Mouse (Mus musculus) megakaryocyte, embryonic 14.5 days (primary cell): ENCODE data around the gene Gm7029. TPM values are rescaled to one million over a fixed set of nuclear protein-coding genes. Genes with fewer than 3 reads are reported as not detected.
"Not testable (repeated sequence)": the region's sequence is repeated elsewhere in the genome, so short reads cannot be mapped to it uniquely, and the experiment has no call there.

Experiments
- H3K27me3 ChIP-seq: replicated peaks from 2 replicates; pipeline ENCODE3; 2012; ENCODE audit warnings: inconsistent platforms
- H3K36me3 ChIP-seq: replicated peaks from 2 replicates; pipeline ENCODE3; 2012; ENCODE audit warnings: low read length, inconsistent platforms, mixed read lengths
- H3K4me1 ChIP-seq: 2 replicates; pipeline ENCODE4 v1.6.1; 2012; ENCODE audit warnings: inconsistent platforms
- H3K4me3 ChIP-seq: replicated peaks from 2 replicates; pipeline ENCODE3; 2012; ENCODE audit warnings: moderate library complexity, mild to moderate bottlenecking, inconsistent platforms
- H3K9me3 ChIP-seq: 2 replicates; pipeline ENCODE4 v1.6.1; 2012; ENCODE audit warnings: inconsistent platforms
- FLI1 ChIP-seq: IDR thresholded peaks from 2 replicates; pipeline ENCODE4 v1.6.1; 2012; ENCODE audit warnings: low read length, inconsistent platforms, mixed read lengths
- GATA1 ChIP-seq: IDR thresholded peaks from 3 replicates; pipeline ENCODE4 v1.6.1; 2012; ENCODE audit warnings: mixed read lengths, low read length, inconsistent platforms, borderline replicate concordance
- polyA plus RNA-seq: library from polyadenylated mRNA; stranded (reverse); fragments of >175 nt; gene quantifications from 2 replicates; pipeline ENCODE4 v1.2.3, GENCODE M21; 2012; ENCODE audit warnings: low replicate concordance; ENCODE audit not compliant: insufficient read depth

The Gm7029 gene
- polyA plus RNA-seq, 1 experiment: not detected

DNA sequence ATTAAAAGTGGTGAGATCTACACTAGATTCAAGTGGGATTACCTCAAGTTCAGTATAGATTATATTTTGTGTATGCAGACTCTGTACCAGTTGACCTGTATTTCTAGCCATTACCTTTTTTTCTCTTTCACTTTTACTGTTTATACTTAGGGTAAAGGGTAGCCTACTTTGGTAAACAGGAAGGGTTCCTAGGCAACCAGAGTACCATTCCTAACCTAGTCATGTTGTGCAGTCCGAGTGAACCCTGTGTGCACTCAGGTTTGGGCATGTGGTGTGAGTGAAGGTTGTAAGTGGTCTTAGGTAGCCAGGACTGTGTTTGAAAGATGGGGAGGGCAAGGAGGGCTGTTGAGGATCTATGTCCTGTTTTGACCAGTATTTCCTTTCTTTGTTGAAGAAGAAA lies 22.3 kb upstream of the Gm7029 start:
- TF ChIP-seq FLI1: no peak
- TF ChIP-seq GATA1: no peak
- no peak overlapping the region for H3K4me3 ChIP-seq
- H3K27me3 ChIP-seq: no peaks in the 10 kb centered on the region
- no peaks in the 10 kb centered on the region for H3K9me3 ChIP-seq
- peaks cover 19% of the 10 kb centered on the region for H3K4me1 ChIP-seq
- H3K36me3 ChIP-seq: peaks cover 18% of the 10 kb centered on the region

DNA sequence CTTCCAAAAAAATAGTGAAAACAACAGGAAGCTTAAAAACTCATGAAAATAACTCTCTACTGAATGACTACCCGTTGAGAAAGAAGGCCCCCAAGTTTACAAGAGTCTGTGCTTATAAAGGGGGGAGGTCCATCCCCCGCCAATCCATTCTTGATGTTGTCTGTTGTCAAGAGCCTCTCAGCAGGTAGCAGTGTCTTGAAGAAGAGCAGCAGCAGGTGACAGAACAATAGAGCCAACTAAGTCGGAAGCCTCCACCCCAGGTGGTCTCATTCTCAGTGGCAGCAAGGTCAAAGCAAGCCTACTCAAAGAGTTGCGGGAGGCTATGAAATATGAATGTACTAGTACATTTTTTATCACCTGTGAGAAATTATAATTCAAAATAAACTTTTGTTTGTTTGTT lies 15.8 kb upstream of the Gm7029 start:
- Histone ChIP-seq H3K4me1 (no peaks in the 10 kb centered on the region), H3K4me3 (no peak overlapping the region), H3K36me3 (peaks cover 2% of the 10 kb centered on the region), H3K27me3 (no peaks in the 10 kb centered on the region), H3K9me3 (peaks cover 3% of the 10 kb centered on the region; the same call in 1 of the 2 replicates)
- TF ChIP-seq GATA1 (no peak), FLI1 (no peak)

GRCm38 (mm10) chr17:33865330-33866030 lies 8.2 kb upstream of the Gm7029 start:
- H3K4me3 ChIP-seq: peak overlapping the region; percentile 83
- H3K9me3 ChIP-seq: no peaks in the 10 kb centered on the region
- TF ChIP-seq GATA1 (no peak), FLI1 (no peak)

DNA sequence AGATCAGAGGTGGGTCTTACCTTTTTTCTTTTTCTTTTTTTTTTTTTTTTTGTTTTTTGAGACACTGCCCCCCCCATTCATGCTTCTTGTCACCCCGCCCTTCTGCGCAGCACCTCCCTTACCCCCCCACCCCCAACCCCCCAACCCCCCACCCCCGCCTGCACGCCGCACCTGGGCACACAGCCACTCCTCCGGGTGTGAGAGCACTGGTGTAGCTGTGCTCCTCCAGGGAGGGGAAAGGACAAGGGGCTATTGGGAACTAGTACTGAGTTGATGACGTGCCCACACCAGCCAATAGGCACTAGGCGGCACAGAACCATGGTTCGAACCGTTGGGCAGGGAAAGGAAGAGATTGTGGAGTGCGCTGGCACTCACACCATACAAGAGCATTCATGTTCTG lies 774 bp downstream of the Gm7029 start:
- TF ChIP-seq FLI1 (no peak), GATA1 (no peak)
- Histone ChIP-seq H3K4me3 (peak overlapping the region; percentile 78), H3K4me1 (peaks cover 3% of the 10 kb centered on the region; the same call in 1 of the 2 replicates), H3K27me3 (no peaks in the 10 kb centered on the region), H3K36me3 (peaks cover 20% of the 10 kb centered on the region), H3K9me3 (no peaks in the 10 kb centered on the region)

More at GRCm38 (mm10) chr17:33865330-33866030, 8.2 kb upstream of the Gm7029 start:
- Histone ChIP-seq H3K36me3 (peaks cover 10% of the 10 kb centered on the region), H3K4me1 (peaks cover 7% of the 10 kb centered on the region), H3K27me3 (no peaks in the 10 kb centered on the region)

DNA sequence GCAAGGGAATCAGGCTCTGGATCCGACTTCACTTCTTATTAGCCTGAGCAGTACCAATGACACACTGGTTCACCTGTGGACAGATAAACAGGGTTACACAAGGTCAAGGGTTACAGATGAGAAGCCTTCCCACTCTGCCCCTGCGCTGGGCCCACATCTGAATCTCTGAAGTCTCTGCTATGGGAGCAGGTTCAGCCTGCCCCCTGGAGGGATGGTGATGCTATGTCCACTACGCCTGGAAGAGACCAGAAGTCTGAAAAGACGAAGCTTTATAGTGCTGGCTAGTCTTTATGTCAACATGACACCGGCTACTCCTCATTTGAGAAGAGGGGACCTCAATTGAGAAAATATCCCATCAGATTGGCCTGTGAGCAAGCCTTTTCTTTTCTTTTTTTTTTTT lies 2.2 kb downstream of the Gm7029 start:
- H3K4me3 ChIP-seq, H3K27me3 ChIP-seq, H3K9me3 ChIP-seq, H3K4me1 ChIP-seq: not testable (repeated sequence)
- H3K36me3 ChIP-seq: peaks cover 25% of the 10 kb centered on the region

DNA sequence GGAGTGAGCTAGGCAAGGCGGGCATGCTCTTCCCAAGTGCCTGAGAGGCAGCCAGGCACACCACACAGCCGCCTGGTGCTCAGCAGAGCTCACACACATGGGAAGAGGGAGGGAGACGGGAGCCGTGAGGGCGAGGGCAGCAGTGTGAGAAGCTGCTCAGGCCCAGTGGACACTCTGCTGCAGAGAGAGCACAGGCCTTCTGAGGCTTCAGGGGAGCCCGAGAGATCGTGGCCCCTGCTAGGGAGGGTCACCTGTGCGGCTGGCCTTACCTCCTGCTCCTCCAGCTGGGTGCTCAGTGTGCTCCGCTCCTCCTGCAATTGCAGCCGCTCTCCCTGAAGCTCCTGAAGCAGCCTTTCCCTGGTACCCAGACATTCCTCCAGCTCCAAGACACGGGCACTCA lies 10.7 kb downstream of the Gm7029 start:
- not testable (repeated sequence) for H3K27me3 ChIP-seq, H3K9me3 ChIP-seq, H3K4me3 ChIP-seq
- Histone ChIP-seq H3K4me1 (peaks cover 18% of the 10 kb centered on the region), H3K36me3 (peaks cover 35% of the 10 kb centered on the region)

- not testable (repeated sequence) for H3K27me3 ChIP-seq, H3K4me3 ChIP-seq, H3K9me3 ChIP-seq
- Histone ChIP-seq H3K36me3 (peaks cover 16% of the 10 kb centered on the region), H3K4me1 (peaks cover 18% of the 10 kb centered on the region)
Measured at GRCm38 (mm10) chr17:33887802-33888201, 14.2 kb downstream of the Gm7029 start.

GRCm38 (mm10) chr17:33888230-33888629 lies 14.6 kb downstream of the Gm7029 start:
- Histone ChIP-seq H3K4me1 (peaks cover 18% of the 10 kb centered on the region), H3K36me3 (peaks cover 14% of the 10 kb centered on the region)
- H3K4me3 ChIP-seq, H3K9me3 ChIP-seq, H3K27me3 ChIP-seq: not testable (repeated sequence)

DNA sequence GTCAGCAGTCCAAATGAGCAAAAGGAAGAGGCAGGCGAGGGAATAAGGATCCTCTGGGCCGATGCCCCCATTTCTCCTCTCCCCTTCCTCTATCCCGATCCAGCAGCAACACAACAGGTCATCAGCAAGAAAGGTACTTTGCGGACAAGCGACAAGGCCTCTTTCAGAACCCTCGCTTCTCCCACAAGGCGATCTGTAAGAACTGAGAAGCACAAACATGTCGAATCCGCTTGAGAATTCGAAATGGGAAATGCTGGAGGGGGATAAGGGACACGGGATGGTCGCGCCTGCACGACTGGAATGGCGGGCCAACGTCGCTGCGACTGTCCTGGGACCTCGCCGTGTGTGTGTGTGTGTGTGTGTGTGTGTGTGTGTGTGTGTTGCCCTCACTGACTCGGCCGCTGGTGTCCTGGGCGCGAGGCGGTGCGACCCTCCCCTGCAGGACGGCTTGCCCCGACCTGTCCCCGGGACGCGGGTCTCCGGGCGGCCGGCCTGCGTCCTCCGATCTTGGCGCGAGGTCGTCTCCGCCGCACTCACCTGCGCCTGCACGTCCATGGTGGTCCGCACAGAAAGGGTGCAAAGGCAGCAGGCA lies 16.4 kb downstream of the Gm7029 start:
- H3K9me3 ChIP-seq, H3K27me3 ChIP-seq: not testable (repeated sequence)
- peaks cover 11% of the 10 kb centered on the region for H3K36me3 ChIP-seq
- peak overlapping the region; percentile 96 for H3K4me3 ChIP-seq
- peaks cover 18% of the 10 kb centered on the region for H3K4me1 ChIP-seq

DNA sequence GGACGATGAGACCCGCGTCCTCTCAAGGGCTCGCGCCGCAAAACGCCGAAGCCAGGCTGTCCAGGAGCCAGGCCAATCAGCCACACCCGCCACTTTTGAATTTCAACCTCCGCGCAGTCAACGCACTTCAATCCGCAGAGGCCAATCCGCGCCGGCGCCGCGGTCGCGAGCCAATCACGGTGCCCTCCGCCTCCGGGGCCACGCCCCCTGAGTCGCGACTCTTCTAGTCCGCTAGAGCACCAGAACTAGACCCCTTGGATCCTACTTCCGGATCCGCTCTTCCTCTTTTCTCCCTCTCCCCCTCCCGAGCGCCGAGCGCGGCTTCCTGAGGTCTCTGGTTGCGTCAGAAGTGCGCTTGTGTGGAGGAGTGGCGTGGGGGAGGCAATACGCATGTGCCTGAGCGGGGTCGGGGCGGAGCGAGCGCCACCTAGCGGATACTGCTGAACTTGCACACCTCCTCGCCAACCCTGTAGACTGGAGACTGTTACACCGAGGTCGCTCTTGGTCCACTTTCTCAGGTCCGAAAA lies 17.0 kb downstream of the Gm7029 start, which contains the start of gene Kifc1:
TSS of gene Kifc1 (minus strand) at position 129 of the 527 bp plus-strand sequence.
- peaks cover 18% of the 10 kb centered on the region for H3K4me1 ChIP-seq
- TF ChIP-seq GATA1 (no peak), FLI1 (peak; percentile 75)
- H3K4me3 ChIP-seq: peak within 1 kb of the TSS; percentile 96
- H3K27me3 ChIP-seq: no peaks in the 10 kb centered on the region
- H3K9me3 ChIP-seq: no peaks in the 10 kb centered on the region
- peaks cover 10% of the 10 kb centered on the region for H3K36me3 ChIP-seq

DNA sequence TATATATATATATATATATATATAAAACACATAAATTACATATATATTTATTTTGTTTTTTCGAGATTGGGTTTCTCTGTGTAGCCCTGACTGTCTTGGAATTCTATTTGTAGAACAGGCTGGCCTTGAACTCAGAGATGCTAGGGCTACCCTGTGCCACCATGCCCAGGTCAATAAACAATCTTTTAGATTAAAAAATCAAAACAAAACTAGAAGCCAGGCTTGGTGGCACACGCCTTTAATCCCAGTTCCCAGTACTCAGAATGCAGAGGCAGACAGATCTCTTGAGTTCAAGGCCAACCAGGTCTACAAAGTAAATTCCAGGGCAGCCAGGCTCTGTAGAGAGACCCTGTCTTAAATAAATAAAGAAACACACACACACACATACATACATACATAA lies 17.7 kb downstream of the Gm7029 start:
- Histone ChIP-seq H3K4me3 (no peak overlapping the region), H3K4me1 (peaks cover 18% of the 10 kb centered on the region), H3K9me3 (no peaks in the 10 kb centered on the region), H3K36me3 (peaks cover 3% of the 10 kb centered on the region), H3K27me3 (no peaks in the 10 kb centered on the region)
- TF ChIP-seq GATA1: no peak
- no peak for TF ChIP-seq FLI1

- H3K27me3 ChIP-seq, H3K36me3 ChIP-seq, H3K9me3 ChIP-seq, H3K4me3 ChIP-seq: not testable (repeated sequence)
- peaks cover 18% of the 10 kb centered on the region for H3K4me1 ChIP-seq
Measured at GRCm38 (mm10) chr17:33891892-33892291, 18.3 kb downstream of the Gm7029 start.
